Mouse (Mus musculus) limb, embryonic 13.5 days (tissue): ENCODE measurements around the gene Gpx8. TPM values are rescaled to one million over a fixed set of nuclear protein-coding genes. Genes with fewer than 3 reads are reported as not detected.
A peak's percentile ranks its signal among the peaks of the same experiment; 100 is the strongest.

Source experiments
- ATAC-seq: fragments of 200-750 bp; cut with Nextera tagmentation; 2 replicates; pipeline ENCODE4 v1.8.0; 2017; ENCODE audit warnings: low read depth, moderate number of reproducible peaks, moderate TSS enrichment; ENCODE audit not compliant: low FRiP score
- H3K27ac ChIP-seq: fragments of 300-500 bp; sonication (generic); 2 replicates; pipeline ENCODE4 v1.5.1; 2015; ENCODE audit warnings: inconsistent platforms, mild to moderate bottlenecking, moderate library complexity
- H3K27me3 ChIP-seq: fragments of 300-500 bp; sonication (generic); 2 replicates; pipeline ENCODE4 v1.6.1; 2015; ENCODE audit warnings: mild to moderate bottlenecking, inconsistent platforms
- H3K36me3 ChIP-seq: fragments of 300-500 bp; sonication (generic); 2 replicates; pipeline ENCODE4 v1.6.1; 2015; ENCODE audit warnings: inconsistent platforms, mild to moderate bottlenecking, moderate library complexity
- H3K4me1 ChIP-seq: fragments of 300-500 bp; sonication (generic); 2 replicates; pipeline ENCODE4 v1.6.1; 2015; ENCODE audit warnings: inconsistent platforms
- H3K4me2 ChIP-seq: fragments of 300-500 bp; sonication (generic); replicated peaks from 2 replicates; pipeline ENCODE4 v1.6.1; 2015; ENCODE audit warnings: inconsistent platforms, mild to moderate bottlenecking, moderate library complexity
- H3K4me3 ChIP-seq: fragments of 300-500 bp; sonication (generic); 2 replicates; pipeline ENCODE4 v1.5.1; 2015; ENCODE audit warnings: moderate library complexity, mild to moderate bottlenecking, inconsistent platforms
- H3K9ac ChIP-seq: fragments of 300-500 bp; sonication (generic); 2 replicates; pipeline ENCODE4 v1.6.1; 2015; ENCODE audit warnings: mild to moderate bottlenecking, inconsistent platforms
- H3K9me3 ChIP-seq: fragments of 300-500 bp; sonication (generic); 2 replicates; pipeline ENCODE4 v1.6.1; 2016; ENCODE audit warnings: inconsistent platforms
- WGBS: fragments of 180-500 bp; shearing (Covaris S2); methylation state at CpG from one replicate; pipeline ENCODE4 v1.1.7; 2015; 5-methylcytosine and 5-hydroxymethylcytosine counted together
- polyA plus RNA-seq: library from polyadenylated mRNA; unstranded; fragments of >200 nt; fragmentation: Nextera tagmentation; extraction: Ambion mirVana; gene quantifications from 2 replicates; pipeline ENCODE4 v1.2.1, GENCODE M21; 2015

Gene Gpx8
- 201 and 206 TPM in 2 replicates for polyA plus RNA-seq

- no peaks in the 10 kb centered on the region for H3K9me3 ChIP-seq
- H3K27me3 ChIP-seq, result no peaks in the 10 kb centered on the region
- ATAC-seq, result peak; percentile 94
- H3K27ac ChIP-seq, result peak within 1 kb of the TSS; percentile 85
- peak within 1 kb of the TSS; percentile 77 for H3K9ac ChIP-seq
- peaks cover 25% of the 10 kb centered on the region for H3K36me3 ChIP-seq
- peak within 1 kb of the TSS; percentile 79 for H3K4me2 ChIP-seq
- 5% methylated on average over 21 of the region's 21 CpGs for WGBS
- H3K4me3 ChIP-seq, result peak within 1 kb of the TSS; percentile 69
- peaks cover 11% of the 10 kb centered on the region for H3K4me1 ChIP-seq
Measured at GRCm38 (mm10) chr13:113046211-113046883, at the start of gene Gpx8. Gpx8 (minus strand) TSS chr13:113046410.

- no peak for ATAC-seq
- H3K9me3 ChIP-seq, result no peaks in the 10 kb centered on the region
Measured at GRCm38 (mm10) chr13:113094618-113095017, 48.4 kb upstream of the Gpx8 start.

DNA sequence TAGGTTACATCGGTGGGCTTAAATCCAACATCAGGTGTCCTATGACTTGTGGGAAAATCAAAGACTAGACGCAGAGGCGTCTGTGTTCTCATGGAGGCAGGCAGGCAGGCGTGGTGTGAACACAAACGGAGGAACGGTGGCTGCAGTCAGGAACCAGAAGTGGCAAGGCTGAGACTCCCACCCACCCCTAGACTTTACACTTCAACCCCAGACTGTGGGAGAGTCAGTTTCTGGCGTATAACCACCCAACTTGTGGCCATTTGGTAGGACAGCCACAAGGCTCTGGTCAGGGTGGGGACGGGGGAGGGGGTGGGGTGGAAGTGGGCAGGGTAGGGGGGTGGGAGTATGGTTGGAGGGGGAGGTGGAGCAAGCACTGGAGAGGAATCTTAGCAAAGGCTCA is 44.3 kb upstream of the Gpx8 start:
- Histone ChIP-seq H3K36me3 (no peaks in the 10 kb centered on the region), H3K9ac (no peak overlapping the region), H3K9me3 (no peaks in the 10 kb centered on the region), H3K27me3 (no peaks in the 10 kb centered on the region), H3K27ac (no peak overlapping the region), H3K4me2 (no peak overlapping the region), H3K4me1 (peaks cover 6% of the 10 kb centered on the region), H3K4me3 (no peak overlapping the region)
- ATAC-seq, result no peak
- WGBS, result 47% methylated on average over 8 of the region's 8 CpGs

More at GRCm38 (mm10) chr13:113094618-113095017, 48.4 kb upstream of the Gpx8 start:
- H3K4me3 ChIP-seq, result no peak overlapping the region
- no peaks in the 10 kb centered on the region for H3K27me3 ChIP-seq
- no peak overlapping the region for H3K9ac ChIP-seq
- no peaks in the 10 kb centered on the region for H3K36me3 ChIP-seq
- H3K27ac ChIP-seq, result no peak overlapping the region
- 81% methylated on average over 1 of the region's 1 CpGs for WGBS
- H3K4me1 ChIP-seq, result peaks cover 6% of the 10 kb centered on the region
- H3K4me2 ChIP-seq, result no peak overlapping the region

DNA sequence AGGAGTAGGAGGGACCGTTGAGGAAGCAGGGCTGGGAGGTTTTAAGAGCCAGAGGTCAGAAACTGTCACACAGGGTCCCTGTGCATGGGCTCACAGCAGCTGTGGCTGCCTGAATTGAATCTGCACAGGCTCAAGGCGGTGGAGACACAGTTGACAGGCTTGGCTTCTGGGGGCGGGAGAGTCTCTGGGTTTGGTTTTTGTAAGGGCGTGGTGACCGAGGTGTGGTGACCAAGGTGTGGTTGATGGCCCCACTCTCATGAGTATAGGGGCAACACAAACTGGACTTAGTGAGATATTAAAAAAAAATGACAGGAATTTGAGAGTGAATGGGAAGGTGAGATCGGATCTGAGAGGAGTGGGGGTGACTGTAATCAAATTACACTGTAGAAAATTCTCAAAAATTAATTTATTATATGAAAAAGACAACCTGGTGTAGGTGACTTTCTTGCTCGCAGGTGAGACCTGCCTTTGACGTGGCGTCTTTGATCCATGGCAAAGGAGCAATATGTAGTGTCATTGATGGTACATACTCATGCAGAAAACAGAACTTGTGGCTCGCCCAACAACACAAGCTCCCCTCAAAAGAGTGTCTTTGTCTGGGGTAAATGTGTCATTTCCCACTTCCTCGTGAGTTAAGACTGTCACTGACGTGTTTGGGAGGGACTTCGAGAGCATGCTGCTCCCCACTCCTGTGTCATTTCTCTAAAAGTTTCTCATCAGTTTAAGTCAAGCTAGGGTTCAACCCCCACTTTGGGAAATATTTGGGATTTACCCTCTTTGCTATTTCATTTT is 41.2 kb upstream of the Gpx8 start:
- Histone ChIP-seq H3K4me2 (no peak overlapping the region), H3K4me1 (peaks cover 6% of the 10 kb centered on the region), H3K27ac (no peak overlapping the region), H3K36me3 (no peaks in the 10 kb centered on the region), H3K4me3 (no peak overlapping the region), H3K9ac (no peak overlapping the region), H3K27me3 (no peaks in the 10 kb centered on the region), H3K9me3 (no peaks in the 10 kb centered on the region)
- WGBS, result 80% methylated on average over 13 of the region's 13 CpGs
- ATAC-seq, result no peak

- H3K27me3 ChIP-seq, result no peaks in the 10 kb centered on the region
- H3K27ac ChIP-seq, result no peak overlapping the region
- no peaks in the 10 kb centered on the region for H3K36me3 ChIP-seq
- 84% methylated on average over 5 of the region's 5 CpGs for WGBS
- no peak overlapping the region for H3K9ac ChIP-seq
- no peak overlapping the region for H3K4me3 ChIP-seq
- no peak for ATAC-seq
- no peaks in the 10 kb centered on the region for H3K4me1 ChIP-seq
- H3K4me2 ChIP-seq, result no peak overlapping the region
- H3K9me3 ChIP-seq, result no peaks in the 10 kb centered on the region
Measured at GRCm38 (mm10) chr13:113084732-113085131, 38.5 kb upstream of the Gpx8 start.

DNA sequence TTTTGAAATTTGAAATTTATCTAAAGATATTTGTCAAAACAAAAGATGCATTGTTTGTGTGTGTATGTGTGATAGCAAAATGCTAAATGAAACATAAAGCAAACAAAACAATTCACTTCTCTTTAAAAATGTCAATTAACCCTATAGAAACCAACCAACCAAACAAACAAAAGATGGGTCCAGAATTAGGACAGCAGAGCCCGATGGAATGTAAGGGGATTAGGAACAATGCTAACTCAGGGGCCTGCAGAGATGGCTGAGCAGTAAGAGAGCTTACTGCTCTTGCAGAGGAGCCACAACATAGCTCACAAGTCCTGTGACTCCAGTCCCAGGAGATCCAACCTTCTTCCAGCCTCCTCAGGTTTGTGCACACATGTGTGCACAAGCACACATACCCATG is 35.9 kb upstream of the Gpx8 start:
- H3K4me1 ChIP-seq, result no peaks in the 10 kb centered on the region
- H3K27me3 ChIP-seq, result no peaks in the 10 kb centered on the region
- WGBS, result 65% methylated on average over 1 of the region's 1 CpGs
- H3K9ac ChIP-seq, result no peak overlapping the region
- no peak overlapping the region for H3K27ac ChIP-seq
- H3K4me2 ChIP-seq, result no peak overlapping the region
- no peak overlapping the region for H3K4me3 ChIP-seq
- H3K9me3 ChIP-seq, result no peaks in the 10 kb centered on the region
- no peak for ATAC-seq
- no peaks in the 10 kb centered on the region for H3K36me3 ChIP-seq

DNA sequence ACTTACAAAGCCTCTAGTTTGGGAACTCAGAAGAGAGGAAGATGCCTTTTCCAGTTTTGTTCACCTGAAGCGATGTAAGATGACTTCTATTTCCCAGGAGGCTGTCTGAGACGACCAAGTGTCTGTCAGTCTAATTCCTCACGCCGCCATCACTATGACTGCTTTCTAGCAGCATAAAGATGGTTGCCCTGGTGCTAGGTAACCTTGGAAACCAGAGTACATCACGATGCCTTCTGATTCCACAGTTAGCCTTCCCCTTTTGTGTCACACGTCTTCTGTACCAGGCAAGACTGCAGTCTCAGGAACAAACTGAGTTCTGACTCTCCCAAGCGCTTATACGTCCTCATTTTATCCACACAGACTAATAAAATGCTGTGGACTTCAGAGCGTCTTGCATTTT is 32.8 kb upstream of the Gpx8 start:
- Histone ChIP-seq H3K4me1 (no peaks in the 10 kb centered on the region), H3K27me3 (no peaks in the 10 kb centered on the region), H3K4me3 (no peak overlapping the region), H3K4me2 (no peak overlapping the region), H3K36me3 (no peaks in the 10 kb centered on the region), H3K27ac (no peak overlapping the region), H3K9ac (no peak overlapping the region), H3K9me3 (no peaks in the 10 kb centered on the region)
- no peak for ATAC-seq
- WGBS, result 83% methylated on average over 9 of the region's 9 CpGs

- no peak overlapping the region for H3K9ac ChIP-seq
- no peaks in the 10 kb centered on the region for H3K9me3 ChIP-seq
- no peak overlapping the region for H3K4me2 ChIP-seq
- no peak overlapping the region for H3K4me3 ChIP-seq
- H3K27ac ChIP-seq, result no peak overlapping the region
- 88% methylated on average over 9 of the region's 9 CpGs for WGBS
- no peaks in the 10 kb centered on the region for H3K27me3 ChIP-seq
- H3K36me3 ChIP-seq, result no peaks in the 10 kb centered on the region
- no peak for ATAC-seq
- no peaks in the 10 kb centered on the region for H3K4me1 ChIP-seq
Measured at GRCm38 (mm10) chr13:113064542-113064941, 18.3 kb upstream of the Gpx8 start.

DNA sequence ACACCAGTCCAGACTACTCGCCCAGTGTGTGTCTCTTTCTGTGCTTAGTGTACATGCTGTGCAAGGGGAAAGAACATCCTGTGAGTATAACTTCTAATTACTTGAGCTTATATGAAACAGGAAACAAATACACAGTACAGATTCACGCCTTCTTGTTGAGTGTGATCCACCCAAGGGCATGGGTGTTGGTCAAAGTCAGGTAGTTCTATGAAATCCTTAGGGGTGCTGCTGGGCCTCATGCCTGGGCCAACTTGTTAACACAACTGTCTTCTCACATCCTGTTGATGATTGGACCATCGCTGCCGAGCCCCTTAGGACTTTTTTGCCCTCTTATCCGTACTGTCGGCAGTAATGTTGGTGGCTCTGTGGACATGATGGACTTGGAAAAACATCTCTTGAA is 15.5 kb upstream of the Gpx8 start:
- H3K4me3 ChIP-seq, result no peak overlapping the region
- no peaks in the 10 kb centered on the region for H3K9me3 ChIP-seq
- WGBS, result 86% methylated on average over 6 of the region's 6 CpGs
- H3K4me2 ChIP-seq, result no peak overlapping the region
- no peaks in the 10 kb centered on the region for H3K36me3 ChIP-seq
- no peak for ATAC-seq
- H3K4me1 ChIP-seq, result no peaks in the 10 kb centered on the region
- H3K27ac ChIP-seq, result no peak overlapping the region
- H3K9ac ChIP-seq, result no peak overlapping the region
- H3K27me3 ChIP-seq, result no peaks in the 10 kb centered on the region

- H3K4me2 ChIP-seq, result no peak overlapping the region
- 0 out of 2 replicates have a peak, but pooled peaks have one; percentile 15 for ATAC-seq
- WGBS, result 40% methylated on average over 8 of the region's 8 CpGs
Measured at GRCm38 (mm10) chr13:113055826-113056225, 9.6 kb upstream of the Gpx8 start.

GRCm38 (mm10) chr13:113054230-113054629 is 8.0 kb upstream of the Gpx8 start:
- Histone ChIP-seq H3K36me3 (no peaks in the 10 kb centered on the region), H3K4me3 (no peak overlapping the region), H3K4me2 (no peak overlapping the region), H3K4me1 (no peaks in the 10 kb centered on the region), H3K27ac (no peak overlapping the region), H3K9ac (no peak overlapping the region), H3K27me3 (no peaks in the 10 kb centered on the region), H3K9me3 (no peaks in the 10 kb centered on the region)
- ATAC-seq, result no peak
- 93% methylated on average over 8 of the region's 8 CpGs for WGBS

More at GRCm38 (mm10) chr13:113055826-113056225, 9.6 kb upstream of the Gpx8 start:
- H3K9me3 ChIP-seq, result no peaks in the 10 kb centered on the region
- H3K27ac ChIP-seq, result no peak overlapping the region
- H3K27me3 ChIP-seq, result no peaks in the 10 kb centered on the region
- H3K36me3 ChIP-seq, result no peaks in the 10 kb centered on the region
- no peak overlapping the region for H3K9ac ChIP-seq
- H3K4me3 ChIP-seq, result no peak overlapping the region
- no peaks in the 10 kb centered on the region for H3K4me1 ChIP-seq

DNA sequence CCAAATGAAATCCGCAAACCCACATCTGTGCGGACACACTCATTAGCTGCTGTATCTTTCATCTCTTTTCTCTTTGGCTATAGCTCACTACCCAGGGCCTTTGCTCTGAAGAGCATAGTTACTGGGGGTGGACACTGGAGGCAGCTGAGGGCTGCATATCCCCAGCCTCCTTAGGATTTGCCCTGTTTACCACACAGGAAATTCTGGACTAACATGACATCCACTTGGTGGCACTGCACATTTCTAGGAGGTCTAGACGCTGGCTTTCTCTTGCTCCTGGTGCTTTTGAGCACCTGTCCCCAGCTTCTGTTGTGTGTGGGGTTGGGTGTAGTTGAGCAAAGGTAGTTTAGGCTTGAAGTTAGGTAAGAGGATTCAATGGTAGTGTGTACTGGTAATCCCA is 1.4 kb upstream of the Gpx8 start:
- whole genome bisulfite sequencing, result 68% methylated on average over 3 of the region's 3 CpGs
- Histone ChIP-seq H3K4me2 (no peak overlapping the region), H3K27ac (no peak overlapping the region), H3K4me3 (no peak overlapping the region), H3K27me3 (no peaks in the 10 kb centered on the region), H3K9me3 (no peaks in the 10 kb centered on the region), H3K4me1 (peaks cover 11% of the 10 kb centered on the region), H3K36me3 (peaks cover 13% of the 10 kb centered on the region), H3K9ac (no peak overlapping the region)
- ATAC-seq, result no peak
